Mouse (Mus musculus): ENCODE results near the gene Ube2g2. TPM values are rescaled to one million over a fixed set of nuclear protein-coding genes. Genes with fewer than 3 reads are reported as not detected.
A peak's percentile ranks its signal among the peaks of the same experiment; 100 is the strongest.

The Ube2g2 gene
- total and polyA plus RNA-seq, 3 experiments = 28.7 to 59.4 (median 40.8) TPM

DNA sequence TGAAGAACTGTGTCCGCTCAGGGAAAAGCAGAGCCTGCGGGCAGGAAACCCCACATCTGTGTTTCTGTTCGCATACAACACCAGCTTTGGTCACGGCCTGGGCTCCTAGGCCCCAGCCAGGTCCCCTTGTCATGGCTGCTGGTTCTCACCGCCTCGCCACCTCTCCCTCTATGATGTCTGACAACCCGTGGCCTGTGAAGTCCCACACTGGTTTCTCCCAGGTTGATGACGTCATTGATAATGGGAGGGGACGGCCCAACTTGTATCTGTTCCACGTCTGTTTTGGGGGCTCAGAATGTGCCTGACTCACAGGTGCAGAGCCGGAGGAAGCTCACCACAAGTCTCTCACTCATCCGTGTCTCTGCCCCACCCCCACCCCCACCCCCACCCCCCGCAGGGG lies 51.7 kb downstream of the Ube2g2 start (continued):
- no peak for TF ChIP-seq ZNF384 (IDR thresholded peaks at IDR 0.05; ENCODE audit: low read depth, low read length)
- no peak for TF ChIP-seq NRF1 (IDR thresholded peaks at IDR 0.05; ENCODE audit: low read depth, low read length)
- no peak for TF ChIP-seq SIN3A (IDR thresholded peaks at IDR 0.05; ENCODE audit: low read length)
- TF ChIP-seq USF2 (conservative IDR thresholded peaks at IDR 0.05; ENCODE audit: low read depth, low read length) = no peak
- peak; percentile 70; the same call in 1 of the 2 replicates for TF ChIP-seq MAZ (IDR thresholded peaks at IDR 0.05; ENCODE audit: low read depth, low read length)
- peak; percentile 85 for TF ChIP-seq ETS1 (conservative IDR thresholded peaks at IDR 0.05; ENCODE audit: low read depth, low read length)
- peak; percentile 55; the same call in 1 of the 2 replicates for TF ChIP-seq CHD2 (IDR thresholded peaks at IDR 0.05; ENCODE audit: low read length)
- no peak for TF ChIP-seq ZKSCAN1 (IDR thresholded peaks at IDR 0.05; ENCODE audit: borderline replicate concordance, low read depth, low read length)
- TF ChIP-seq CTCF (conservative IDR thresholded peaks at IDR 0.05 in 1 of 2, IDR thresholded peaks at IDR 0.05 in 1 of 2; ENCODE audit: low read depth in 2 of 2, low read length in 2 of 2) = no peak
- no peak for TF ChIP-seq MXI1 (IDR thresholded peaks at IDR 0.05; ENCODE audit: low read depth, low read length)

DNA sequence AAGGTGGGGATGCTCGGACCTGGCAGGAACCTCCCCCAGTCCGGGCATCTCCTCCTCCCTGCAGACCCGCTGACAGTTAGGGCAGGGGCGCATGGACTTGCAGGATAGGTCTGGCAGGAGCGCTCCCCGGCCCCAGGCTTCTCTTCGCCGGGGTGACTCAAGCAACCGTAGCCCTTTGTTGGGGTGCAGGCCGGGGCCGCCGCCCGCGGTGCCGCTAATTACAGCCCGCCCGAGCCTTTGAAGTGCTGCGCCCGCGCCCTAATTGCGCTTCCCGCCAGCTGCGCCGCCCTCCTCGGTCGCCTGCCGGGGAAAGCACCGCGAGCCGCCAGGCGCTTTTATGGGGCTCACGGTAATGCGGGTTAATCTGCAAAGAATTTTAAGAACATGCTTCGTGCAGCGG lies 55.5 kb downstream of the Ube2g2 start:
- peaks cover 32% of the 10 kb centered on the region for H3K27me3 ChIP-seq (replicated peaks)
- no peaks in the 10 kb centered on the region for H3K9me3 ChIP-seq (replicated peaks; ENCODE audit: low read length)
- in situ Hi-C loops (cut with MboI; ENCODE audit: low pct_ligation_motif_present, low pct_unique_long_range_greater_than_20kb, low sequenced_read_pairs) (no loop called here), dilution Hi-C loops (cut with MboI; ENCODE audit: extremely low pct_ligation_motif_present, extremely low pct_unique_long_range_greater_than_20kb, low sequenced_read_pairs) (no loop called here)
- no peaks in the 10 kb centered on the region for H3K79me2 ChIP-seq (replicated peaks; ENCODE audit: control insufficient read depth, extremely low read depth, insufficient read depth, poor library complexity, severe bottlenecking)
- peaks cover 27 to 56% of the 10 kb centered on the region in 2 experiments for H3K4me1 ChIP-seq (ENCODE audit: control insufficient read depth in 1 of 2, insufficient read depth in 2 of 2)
- H3K4me3 ChIP-seq (replicated peaks in 1 of 3; ENCODE audit: low read depth in 2 of 3, low read length in 2 of 3, poor library complexity in 1 of 3) = peak overlapping the region in 1 of 3 experiments; percentile 35
- peak overlapping the region; percentile 72 for H3K4me2 ChIP-seq (ENCODE audit: insufficient read depth, low read depth, poor library complexity, severe bottlenecking)
- no peaks in the 10 kb centered on the region for H3K36me3 ChIP-seq (replicated peaks in 1 of 2; ENCODE audit: control insufficient read depth in 1 of 2, insufficient read depth in 1 of 2, low read length in 1 of 2)
- no peak overlapping the region for H3K27ac ChIP-seq (ENCODE audit: insufficient read depth, low read depth)
- H3K9ac ChIP-seq (ENCODE audit: insufficient read depth, low read depth) = no peak overlapping the region
- TF ChIP-seq EP300 (IDR thresholded peaks at IDR 0.05; ENCODE audit: low read length) (no peak), IRF4 (IDR thresholded peaks at IDR 0.05; ENCODE audit: low read depth, low read length) (0 out of 2 replicates have a peak, but pooled peaks have one; percentile 15), TBP (conservative IDR thresholded peaks at IDR 0.05; ENCODE audit: low read depth, low read length) (no peak), ZMIZ1 (IDR thresholded peaks at IDR 0.05; ENCODE audit: low read depth, low read length) (no peak), MEF2A (IDR thresholded peaks at IDR 0.05; ENCODE audit: borderline replicate concordance, low read depth, low read length) (0 out of 2 replicates have a peak, but pooled peaks have one; percentile 22), NRF1 (IDR thresholded peaks at IDR 0.05; ENCODE audit: low read depth, low read length) (peak; percentile 34; the same call in 1 of the 2 replicates), TCF12 (IDR thresholded peaks at IDR 0.05; ENCODE audit: low read depth, low read length) (peak; percentile 41; the same call in 1 of the 2 replicates), CHD1 (IDR thresholded peaks at IDR 0.05; ENCODE audit: low read depth, low read length) (no peak), UBTF (IDR thresholded peaks at IDR 0.05; ENCODE audit: low read depth, low read length) (peak; percentile 91), RAD21 (IDR thresholded peaks at IDR 0.05; ENCODE audit: low read depth, low read length) (no peak), MYC (IDR thresholded peaks at IDR 0.05; ENCODE audit: low read depth, low read length) (no peak), E2F4 (IDR thresholded peaks at IDR 0.05; ENCODE audit: insufficient replicate concordance, low read depth, low read length) (0 out of 2 replicates have a peak, but pooled peaks have one; percentile 22), RCOR1 (conservative IDR thresholded peaks at IDR 0.05; ENCODE audit: low read depth, low read length) (no peak), BHLHE40 (IDR thresholded peaks at IDR 0.05; ENCODE audit: low read depth, low read length) (peak; percentile 34; the same call in 1 of the 2 replicates)
- DNase-seq (ENCODE audit: extremely low read depth) = no peak

All from CH12.LX (cell line).